Mouse (Mus musculus): ENCODE data around the gene Ear10.
"Not testable (repeated sequence)": the region's sequence is repeated elsewhere in the genome, so short reads cannot be mapped to it uniquely, and the experiment has no call there.

Ear10 gene

GRCm38 (mm10) chr14:43923459-43923858, at the start of gene Ear10:
Gene Ear10 (minus strand): TSS chr14:43923559.
- not testable (repeated sequence) for DNase-seq

GRCm38 (mm10) chr14:43956769-43957168, 33.4 kb upstream of the Ear10 start, which contains the start of gene Ang5:
Gene Ang5 (plus strand): TSS chr14:43957069.
- not testable (repeated sequence) for DNase-seq

GRCm38 (mm10) chr14:43955074-43955473, 31.7 kb upstream of the Ear10 start:
- DNase-seq = not testable (repeated sequence)

GRCm38 (mm10) chr14:43953382-43953781, 30.0 kb upstream of the Ear10 start:
- not testable (repeated sequence) for DNase-seq

GRCm38 (mm10) chr14:43933399-43933798, 10.0 kb upstream of the Ear10 start:
- DNase-seq = not testable (repeated sequence)

GRCm38 (mm10) chr14:43932991-43933390, 9.6 kb upstream of the Ear10 start:
- DNase-seq = peak; percentile 4

- not testable (repeated sequence) for DNase-seq
Observed at GRCm38 (mm10) chr14:43925404-43925950, 2.1 kb upstream of the Ear10 start.

GRCm38 (mm10) chr14:43924688-43925403, 1.5 kb upstream of the Ear10 start, which contains the start of gene Gm8113:
Gene Gm8113 (plus strand): TSS chr14:43925390.
- peak; percentile 42 for DNase-seq

GRCm38 (mm10) chr14:43918214-43918613, 5.1 kb downstream of the Ear10 start:
- not testable (repeated sequence) for DNase-seq

GRCm38 (mm10) chr14:43898577-43898976, 24.8 kb downstream of the Ear10 start:
- DNase-seq = not testable (repeated sequence)

- not testable (repeated sequence) for DNase-seq
Observed at GRCm38 (mm10) chr14:43895357-43895756, 28.0 kb downstream of the Ear10 start.

- DNase-seq = not testable (repeated sequence)
Observed at GRCm38 (mm10) chr14:43891288-43891687, 32.1 kb downstream of the Ear10 start.

- DNase-seq = not testable (repeated sequence)
Observed at GRCm38 (mm10) chr14:43886235-43886634, 37.1 kb downstream of the Ear10 start.

- not testable (repeated sequence) for DNase-seq
Observed at GRCm38 (mm10) chr14:43879966-43880545, 43.3 kb downstream of the Ear10 start.

GRCm38 (mm10) chr14:43877789-43878188, 45.6 kb downstream of the Ear10 start:
- DNase-seq = not testable (repeated sequence)

GRCm38 (mm10) chr14:43875417-43875816, 47.9 kb downstream of the Ear10 start, which contains the start of gene Ear1:
Gene Ear1 (minus strand): TSS chr14:43875517.
- DNase-seq = not testable (repeated sequence)

- DNase-seq = not testable (repeated sequence)
Observed at GRCm38 (mm10) chr14:43874862-43875261, 48.5 kb downstream of the Ear10 start.
